Mouse (Mus musculus) kidney, adult 2 months (tissue): Measurements from ENCODE around the gene Ccdc85c.

Experiments used
- CTCF ChIP-seq: fragments of 200-500 bp; conservative IDR thresholded peaks from 2 replicates; pipeline ENCODE4 v1.5.1; 2011; ENCODE audit warnings: low read depth, mild to moderate bottlenecking, control low read depth, low read length, moderate library complexity, mixed read lengths; ENCODE audit not compliant: insufficient read depth, insufficient read length
- POLR2A ChIP-seq: fragments of 200-500 bp; IDR thresholded peaks from one replicate; pipeline ENCODE4 v1.6.1; 2011; ENCODE audit warnings: low read depth, low read length, control low read depth

DNA sequence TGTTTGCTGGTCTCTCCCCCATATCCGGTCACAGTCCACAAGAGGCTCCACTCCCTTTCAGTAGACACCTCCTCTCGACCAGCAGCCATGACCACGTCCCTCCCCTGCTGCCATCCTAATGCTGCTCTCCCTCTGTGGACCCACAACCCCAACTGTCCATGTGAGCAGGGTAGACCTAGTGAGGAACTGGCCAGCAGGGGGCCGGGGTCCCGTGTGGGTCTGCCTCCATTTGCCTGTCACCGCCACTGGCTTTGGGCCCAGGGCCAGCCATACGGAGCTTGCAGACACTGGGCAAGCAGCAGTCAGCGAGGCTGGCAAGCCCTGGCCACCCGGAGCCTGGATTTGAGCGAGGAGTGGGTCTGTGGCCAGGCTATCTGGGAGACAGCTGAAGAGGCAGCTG is 54.0 kb downstream of the Ccdc85c start:
- no peak for TF ChIP-seq POLR2A
- TF ChIP-seq CTCF = 0 out of 2 replicates have a peak, but pooled peaks have one; percentile 8
